Mouse (Mus musculus): ENCODE measurements around the gene Ttc32. TPM values are rescaled to one million over a fixed set of nuclear protein-coding genes. Genes with fewer than 3 reads are reported as not detected.
"Not testable (repeated sequence)": the region's sequence is repeated elsewhere in the genome, so short reads cannot be mapped to it uniquely, and the experiment has no call there.

Gene Ttc32
- 10 to 100 TPM; 15.6 TPM for total RNA-seq (2021)
- long read RNA-seq, experiment 1, transcript Ttc32-201 (3 exons, 1,000 nt) = major isoform, 14 of 14 reads
- long read RNA-seq, experiment 1, partial matches to known transcripts = 0 of 14 reads
- long read RNA-seq, experiment 1, other reads (novel, unspliced or antisense) = 0 of 14 reads
- long read RNA-seq, experiment 2, transcript Ttc32-201 (3 exons, 1,000 nt) = major isoform, 9 of 13 reads
- long read RNA-seq, experiment 2, partial matches to known transcripts = 2 of 13 reads
- long read RNA-seq, experiment 2, other reads (novel, unspliced or antisense) = 2 of 13 reads

GRCm38 (mm10) chr12:9029888-9030723 lies at the start of gene Ttc32:
Ttc32 (plus strand) TSS chr12:9029997.
- peak; percentile 90 to 92 for DNase-seq (ENCODE audit: low spot score in 2 of 2)

- DNase-seq (ENCODE audit: low spot score in 2 of 2) = no peak
Measured at GRCm38 (mm10) chr12:8993231-8993630, 36.6 kb upstream of the Ttc32 start.

GRCm38 (mm10) chr12:8998318-8998717 lies 31.5 kb upstream of the Ttc32 start:
- no peak for DNase-seq (ENCODE audit: low spot score in 2 of 2)

- peak in 1 of 2 experiments; percentile 12 for DNase-seq (ENCODE audit: low spot score in 2 of 2)
Measured at GRCm38 (mm10) chr12:9002038-9002648, 27.7 kb upstream of the Ttc32 start.

- no peak for DNase-seq (ENCODE audit: low spot score in 2 of 2)
Measured at GRCm38 (mm10) chr12:9007146-9007545, 22.7 kb upstream of the Ttc32 start.

- no peak for DNase-seq (ENCODE audit: low spot score in 2 of 2)
Measured at GRCm38 (mm10) chr12:9007811-9008210, 22.0 kb upstream of the Ttc32 start.

- no peak for DNase-seq (ENCODE audit: low spot score in 2 of 2)
Measured at GRCm38 (mm10) chr12:9010311-9010710, 19.5 kb upstream of the Ttc32 start.

GRCm38 (mm10) chr12:9016376-9016775 lies 13.4 kb upstream of the Ttc32 start:
- DNase-seq (ENCODE audit: low spot score in 2 of 2) = no peak

GRCm38 (mm10) chr12:9020431-9020830 lies 9.4 kb upstream of the Ttc32 start:
- DNase-seq (ENCODE audit: low spot score in 2 of 2) = no peak

GRCm38 (mm10) chr12:9020986-9021385 lies 8.8 kb upstream of the Ttc32 start:
- DNase-seq (ENCODE audit: low spot score in 2 of 2) = no peak

GRCm38 (mm10) chr12:9023031-9023430 lies 6.8 kb upstream of the Ttc32 start:
- DNase-seq (ENCODE audit: low spot score in 2 of 2) = no peak

- DNase-seq (ENCODE audit: low spot score in 2 of 2) = no peak
Measured at GRCm38 (mm10) chr12:9024071-9024470, 5.7 kb upstream of the Ttc32 start.

GRCm38 (mm10) chr12:9024736-9025135 lies 5.1 kb upstream of the Ttc32 start:
- DNase-seq (ENCODE audit: low spot score in 2 of 2) = no peak

GRCm38 (mm10) chr12:9026843-9027242 lies 3.0 kb upstream of the Ttc32 start:
- DNase-seq (ENCODE audit: low spot score in 2 of 2) = no peak

GRCm38 (mm10) chr12:9028816-9029215 lies 981 bp upstream of the Ttc32 start:
- not testable (repeated sequence) for DNase-seq (ENCODE audit: low spot score in 2 of 2)

GRCm38 (mm10) chr12:9029506-9029887 lies 300 bp upstream of the Ttc32 start:
- no peak for DNase-seq (ENCODE audit: low spot score in 2 of 2)

GRCm38 (mm10) chr12:9031166-9031565 lies 1.4 kb downstream of the Ttc32 start:
- no peak for DNase-seq (ENCODE audit: low spot score in 2 of 2)

- DNase-seq (ENCODE audit: low spot score in 2 of 2) = no peak
Measured at GRCm38 (mm10) chr12:9033140-9033539, 3.3 kb downstream of the Ttc32 start.

GRCm38 (mm10) chr12:9036409-9036808 lies 6.6 kb downstream of the Ttc32 start:
- DNase-seq (ENCODE audit: low spot score in 2 of 2) = no peak

- no peak for DNase-seq (ENCODE audit: low spot score in 2 of 2)
Measured at GRCm38 (mm10) chr12:9040177-9040576, 10.4 kb downstream of the Ttc32 start.

- DNase-seq (ENCODE audit: low spot score in 2 of 2) = no peak
Measured at GRCm38 (mm10) chr12:9040686-9041085, 10.9 kb downstream of the Ttc32 start.

- DNase-seq (ENCODE audit: low spot score in 2 of 2) = no peak
Measured at GRCm38 (mm10) chr12:9042316-9042715, 12.5 kb downstream of the Ttc32 start.
